Mouse (Mus musculus): ENCODE results near the gene Ube3b.
A peak's percentile ranks its signal among the peaks of the same experiment; 100 is the strongest.

The Ube3b gene

DNA sequence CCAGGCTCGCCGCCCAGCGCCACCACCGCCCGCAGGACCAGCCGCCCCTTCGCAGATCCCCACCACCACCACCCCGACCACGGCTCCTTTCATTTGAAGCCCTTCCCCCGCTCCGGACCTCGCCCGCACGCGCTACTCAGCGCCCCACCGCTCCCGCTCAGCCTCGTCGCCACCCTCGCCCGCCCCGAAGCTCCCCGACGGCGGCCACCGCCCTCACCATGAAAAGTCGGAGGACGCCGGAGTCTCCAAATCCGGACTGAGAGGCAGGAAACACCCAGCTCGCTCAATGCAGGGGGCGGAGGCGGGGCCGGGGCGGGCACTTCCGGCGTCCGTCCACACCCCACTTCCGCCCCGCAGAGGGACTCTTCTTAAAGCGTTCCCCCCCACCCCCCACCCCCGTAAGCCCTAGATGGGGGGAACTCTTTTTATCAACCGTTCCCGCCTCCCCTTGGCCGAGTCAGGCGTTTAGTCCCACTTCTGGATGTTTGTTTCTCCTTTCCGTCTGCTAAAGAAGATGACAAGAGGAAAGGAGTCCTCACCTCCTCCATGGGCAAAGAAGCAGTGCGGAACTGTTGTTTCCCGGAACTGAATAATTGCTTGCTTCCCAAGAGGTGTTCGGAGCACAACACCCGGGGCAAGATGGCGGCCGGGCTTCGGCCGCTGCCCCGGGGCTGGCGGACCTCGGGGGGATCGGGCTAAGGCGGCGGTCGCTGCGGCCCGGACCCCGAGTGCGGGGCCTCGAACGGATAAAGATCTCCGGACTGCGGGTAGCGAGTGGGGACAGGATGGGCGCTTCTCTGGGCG lies at the start of gene Ube3b, which contains the start of gene Kctd10:
Ube3b (plus strand) TSS at position 399 of the 804 bp plus-strand sequence.
Kctd10 (minus strand) TSS at position 300 of the 804 bp plus-strand sequence.
- peak; percentile 92 for DNase-seq (ENCODE audit: low read depth, low spot score)

DNA sequence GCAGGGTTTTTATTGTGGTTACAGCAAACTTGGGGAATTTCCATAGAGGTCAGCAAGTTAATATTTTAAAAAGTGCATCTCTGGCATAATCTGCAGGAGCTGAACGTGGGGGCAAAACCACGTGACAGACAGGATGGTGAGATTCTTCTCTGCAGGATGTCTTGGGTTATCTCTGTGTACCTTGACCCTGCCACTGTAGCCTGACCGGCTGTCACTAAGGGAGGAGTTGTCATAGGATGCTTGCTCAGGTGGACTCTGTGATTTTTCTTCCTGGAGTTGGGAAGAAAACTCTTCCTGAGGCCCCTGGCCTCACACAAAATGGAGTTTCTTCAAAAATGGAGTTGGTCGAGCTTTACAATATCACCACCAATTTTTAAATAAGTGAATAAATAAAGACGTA lies 37.4 kb upstream of the Ube3b start:
- DNase-seq (ENCODE audit: low read depth, low spot score) = no peak

DNA sequence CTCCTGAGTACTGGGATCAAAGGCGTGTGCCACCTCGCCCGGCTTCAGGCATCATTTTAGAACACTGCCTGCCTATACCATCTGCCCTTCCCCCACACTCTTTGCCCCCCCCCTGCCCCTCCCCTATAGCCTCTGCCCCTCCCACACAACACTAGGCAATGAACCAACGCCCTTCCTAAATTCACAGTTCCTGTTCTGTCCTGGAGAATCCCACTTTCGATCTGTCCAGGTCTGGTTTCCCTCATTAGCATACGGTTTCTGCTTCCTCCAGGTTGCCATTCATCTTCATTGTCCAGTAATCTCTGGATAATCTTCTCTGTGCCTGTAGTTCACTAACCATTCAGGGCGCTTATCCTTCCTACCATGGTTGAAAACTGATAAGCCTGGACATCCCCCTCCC lies 36.8 kb upstream of the Ube3b start:
- no peak for DNase-seq (ENCODE audit: low read depth, low spot score)

DNA sequence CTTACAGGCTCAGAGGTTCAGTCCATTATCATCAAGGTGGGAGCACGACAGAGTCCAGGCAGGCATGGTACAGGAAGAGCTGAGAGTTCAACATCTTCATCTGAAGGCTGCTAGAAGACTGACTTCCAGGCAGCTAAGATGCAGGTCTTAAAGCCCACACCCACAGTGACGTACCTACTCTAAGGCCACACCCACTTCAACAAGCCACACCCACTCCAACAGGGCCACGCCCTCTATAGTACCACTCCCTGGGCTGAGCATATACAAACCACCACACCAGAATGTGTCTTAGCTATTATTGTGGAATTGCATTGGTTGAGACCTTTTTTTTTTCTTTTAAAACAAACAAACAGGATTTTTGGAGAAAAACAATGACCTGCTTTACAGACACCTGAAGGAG lies 34.9 kb upstream of the Ube3b start:
- DNase-seq (ENCODE audit: low read depth, low spot score) = no peak

DNA sequence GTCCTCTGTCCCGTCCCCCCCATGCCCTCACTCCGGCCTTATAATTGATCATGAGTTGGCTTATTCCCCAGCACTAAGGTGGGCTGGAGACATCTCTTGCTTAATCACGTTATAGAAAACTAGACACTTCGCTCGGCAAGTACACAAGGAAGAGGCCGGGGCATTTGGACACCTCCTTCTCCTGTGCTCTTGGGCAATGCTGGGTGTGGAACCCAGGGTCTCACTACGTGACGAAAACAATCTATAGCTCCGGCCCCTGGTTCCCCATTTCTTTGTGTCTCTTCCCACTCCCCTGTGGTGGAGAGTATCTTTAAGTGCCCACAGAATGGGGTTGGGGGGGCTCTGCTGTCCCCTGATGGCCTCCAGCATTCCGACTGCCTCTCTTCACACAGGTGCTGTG lies 33.4 kb upstream of the Ube3b start:
- no peak for DNase-seq (ENCODE audit: low read depth, low spot score)

DNA sequence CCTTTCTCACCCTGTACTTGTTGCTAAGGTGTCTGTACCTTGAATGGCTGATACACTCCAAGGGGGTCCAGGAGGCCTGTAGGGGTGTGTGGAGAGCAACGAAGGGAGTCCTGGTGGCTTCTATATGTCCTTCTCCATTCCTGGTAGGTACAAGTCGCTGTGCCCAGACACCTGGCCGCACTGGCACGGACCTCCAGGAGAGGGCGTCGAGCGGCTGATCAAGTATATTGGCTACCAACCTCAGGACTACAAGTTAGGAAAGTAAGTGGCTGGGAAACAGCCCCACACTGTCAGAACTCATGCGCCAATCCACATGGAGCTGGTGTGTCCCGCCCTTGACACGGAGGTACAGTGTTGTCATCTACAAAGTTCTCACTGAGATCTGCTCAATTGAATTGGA lies 28.9 kb upstream of the Ube3b start:
- DNase-seq (ENCODE audit: low read depth, low spot score) = no peak

DNA sequence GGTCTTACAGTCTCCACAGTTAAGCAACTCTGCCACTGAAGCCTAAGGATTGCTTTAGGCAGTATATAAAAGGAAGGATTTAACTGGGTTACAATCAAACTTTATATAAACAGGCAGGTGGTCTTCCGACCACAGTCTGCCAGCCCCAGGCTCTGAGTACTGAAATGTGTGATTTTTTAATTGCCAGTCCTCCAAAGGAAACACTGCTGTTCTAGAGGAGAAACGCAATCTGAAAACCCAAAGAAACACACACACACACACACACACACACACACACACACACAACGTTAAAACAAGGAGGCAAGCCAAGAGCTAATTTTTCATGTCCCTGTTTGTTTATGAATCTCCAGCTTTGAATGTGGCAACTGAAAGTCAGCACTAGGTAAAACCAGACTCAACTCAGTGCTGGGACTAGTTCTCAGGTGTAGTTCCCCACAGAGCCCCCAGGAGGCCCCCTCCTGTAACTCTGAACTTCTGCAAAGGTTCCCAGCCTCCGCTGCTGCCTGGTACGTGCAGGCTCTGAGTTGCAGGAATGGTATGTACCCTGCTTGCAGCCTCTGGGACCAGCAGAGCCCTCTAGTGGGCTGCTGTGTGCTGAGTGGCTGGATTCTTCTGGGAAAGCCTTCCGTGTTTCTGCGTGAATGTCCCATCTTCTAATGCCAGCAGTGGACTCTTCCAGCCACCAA lies 24.0 kb upstream of the Ube3b start:
- DNase-seq (ENCODE audit: low read depth, low spot score) = peak; percentile 99

DNA sequence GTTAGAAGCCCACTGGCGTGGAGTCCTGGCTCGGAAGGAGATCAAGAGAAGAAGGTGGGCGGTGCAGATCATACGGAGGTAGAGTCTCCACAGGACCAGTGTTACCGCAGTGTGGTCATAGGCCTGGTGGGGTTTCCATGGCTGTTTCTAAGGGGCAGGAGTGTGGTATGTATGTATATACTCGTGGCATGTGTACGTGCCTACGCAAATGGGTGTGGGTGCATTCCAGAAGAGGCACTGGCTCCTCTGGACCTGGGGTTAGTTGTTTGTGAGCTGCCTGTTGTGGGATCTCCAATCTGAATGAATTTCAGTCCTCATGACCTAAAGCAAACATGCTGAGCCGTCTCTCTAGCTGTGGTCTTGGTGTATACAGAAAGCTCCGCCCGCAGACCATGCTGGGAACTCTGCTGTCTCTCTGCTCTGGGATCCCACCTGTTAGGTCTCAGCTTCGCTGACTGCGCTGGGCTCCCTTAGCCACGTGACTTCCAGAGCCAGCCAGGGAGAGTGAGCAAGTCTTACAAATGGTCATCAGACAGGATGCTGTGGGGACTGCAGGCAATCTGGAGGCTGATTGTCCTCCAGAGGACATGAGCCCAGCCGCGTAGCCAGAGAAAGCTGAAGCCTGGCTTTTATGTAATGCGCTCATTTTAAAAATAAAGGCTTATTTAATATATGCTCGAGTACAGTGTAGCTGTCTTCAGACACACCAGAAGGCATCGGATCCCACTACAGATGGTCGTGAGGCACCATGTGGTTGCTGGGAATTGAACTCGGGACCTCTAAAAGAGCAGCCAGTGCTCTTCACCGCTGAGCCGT lies 23.3 kb upstream of the Ube3b start:
- DNase-seq (ENCODE audit: low read depth, low spot score) = peak; percentile 94

DNA sequence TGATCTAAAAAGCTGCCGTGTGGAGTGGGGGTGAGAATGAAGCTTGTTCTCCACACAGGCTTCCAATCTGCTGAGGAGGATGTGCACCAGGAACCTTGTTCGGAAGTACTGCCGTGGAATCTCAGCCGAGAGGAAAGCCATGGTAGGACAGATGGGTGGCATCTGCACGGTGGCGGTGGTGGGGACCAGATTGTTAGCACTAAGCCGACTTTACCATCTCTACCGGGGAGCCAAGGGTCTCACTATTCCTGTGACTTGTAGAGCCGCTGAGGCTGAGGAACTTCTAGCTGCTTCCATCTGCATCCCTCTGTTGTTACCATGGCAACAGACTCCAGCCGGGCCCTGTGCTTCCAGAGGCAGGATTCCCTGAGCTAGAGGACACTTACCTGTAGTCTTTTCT lies 21.6 kb upstream of the Ube3b start:
- no peak for DNase-seq (ENCODE audit: low read depth, low spot score)

DNA sequence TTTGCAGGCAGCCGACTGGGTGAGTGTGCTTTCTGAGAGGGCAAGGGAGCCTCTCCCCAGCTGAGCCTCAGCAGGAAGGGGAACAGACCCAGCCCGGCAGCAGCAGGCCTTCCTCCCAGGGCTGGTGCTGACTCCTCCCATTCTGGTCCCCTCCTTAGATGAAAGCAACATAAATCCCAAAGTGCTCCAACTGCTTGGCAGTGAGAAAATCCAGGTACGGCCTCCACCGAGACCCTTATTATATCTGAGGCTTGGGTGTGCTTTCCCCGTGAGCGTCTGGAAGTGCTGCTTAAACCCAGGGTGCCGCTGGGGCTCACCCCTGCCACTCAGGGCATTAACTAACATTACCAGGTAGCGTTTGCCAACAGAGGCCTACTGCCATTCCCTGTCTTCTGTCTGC lies 20.8 kb upstream of the Ube3b start:
- no peak for DNase-seq (ENCODE audit: low read depth, low spot score)

DNA sequence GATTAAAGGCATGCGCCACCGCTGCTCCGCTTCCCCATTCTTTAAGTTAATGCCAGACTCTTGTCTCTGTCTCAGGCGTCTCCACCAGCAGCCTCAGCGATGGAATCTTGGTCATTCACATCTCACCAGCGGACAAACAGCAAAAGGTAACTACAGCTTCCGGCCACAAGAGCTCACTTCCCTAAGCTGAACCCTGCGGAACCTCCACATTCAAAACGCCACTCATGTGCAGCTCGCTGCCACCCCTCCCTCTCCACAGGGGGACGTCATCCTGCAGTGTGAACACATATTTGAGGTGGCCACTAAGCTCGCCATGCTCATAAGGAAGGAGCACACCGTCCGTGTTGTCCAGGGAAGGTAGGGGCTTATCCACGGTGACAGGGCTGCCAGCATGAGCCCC lies 19.4 kb upstream of the Ube3b start:
- no peak for DNase-seq (ENCODE audit: low read depth, low spot score)

DNA sequence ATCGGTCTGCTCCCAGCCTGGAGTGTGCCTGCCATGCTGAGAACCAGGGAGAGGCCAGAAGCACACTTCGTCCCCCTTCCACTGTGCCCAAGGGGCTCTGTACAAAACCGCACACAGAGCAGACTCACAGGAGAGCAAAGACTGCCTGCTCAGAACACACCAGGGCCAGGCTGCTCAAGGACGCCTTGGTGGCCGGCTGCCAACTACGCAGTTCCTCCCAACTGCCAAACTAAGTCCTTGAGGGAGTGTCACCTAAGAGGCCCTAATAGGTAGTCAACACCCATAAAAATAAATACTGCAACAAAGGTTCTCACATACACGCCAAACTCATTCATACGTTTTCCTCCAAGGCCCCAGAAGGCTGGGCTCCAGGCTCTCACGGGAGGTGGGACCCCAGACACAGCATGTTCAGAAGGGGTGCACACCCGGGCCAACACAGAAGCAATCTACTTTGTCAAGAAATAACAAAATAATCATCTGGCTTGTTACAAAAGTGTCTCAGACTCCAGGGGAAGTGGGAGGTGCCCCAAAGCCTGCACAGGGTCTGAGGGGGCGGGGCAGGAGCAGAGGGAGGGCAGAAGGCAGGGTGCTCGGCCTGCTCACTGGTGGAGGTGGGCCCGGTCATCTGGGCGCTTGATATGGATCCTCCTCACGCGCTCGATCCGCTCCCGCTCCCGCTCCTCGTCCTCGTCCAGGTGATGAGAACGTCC lies 15.2 kb upstream of the Ube3b start:
- no peak for DNase-seq (ENCODE audit: low read depth, low spot score)

DNA sequence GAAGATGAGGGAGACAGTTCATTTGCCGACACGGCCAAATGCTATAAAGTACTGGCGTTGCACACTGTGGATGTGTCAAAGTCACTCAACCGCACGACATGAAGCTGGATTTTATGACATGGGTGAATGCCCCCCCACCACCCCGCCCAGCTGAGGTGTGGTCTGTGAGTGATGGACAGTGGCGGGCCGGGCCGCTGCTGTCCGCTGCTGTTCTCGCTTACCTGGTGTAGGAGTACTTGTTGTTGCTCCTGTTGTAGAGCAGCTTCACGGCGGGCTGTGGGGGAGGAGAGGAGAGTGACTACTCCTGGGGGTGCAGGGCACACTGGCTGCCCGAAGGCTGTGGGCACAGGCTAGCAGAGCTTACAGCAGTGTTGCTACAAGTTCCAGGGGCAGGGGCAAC lies 12.3 kb upstream of the Ube3b start:
- no peak for DNase-seq (ENCODE audit: low read depth, low spot score)

DNA sequence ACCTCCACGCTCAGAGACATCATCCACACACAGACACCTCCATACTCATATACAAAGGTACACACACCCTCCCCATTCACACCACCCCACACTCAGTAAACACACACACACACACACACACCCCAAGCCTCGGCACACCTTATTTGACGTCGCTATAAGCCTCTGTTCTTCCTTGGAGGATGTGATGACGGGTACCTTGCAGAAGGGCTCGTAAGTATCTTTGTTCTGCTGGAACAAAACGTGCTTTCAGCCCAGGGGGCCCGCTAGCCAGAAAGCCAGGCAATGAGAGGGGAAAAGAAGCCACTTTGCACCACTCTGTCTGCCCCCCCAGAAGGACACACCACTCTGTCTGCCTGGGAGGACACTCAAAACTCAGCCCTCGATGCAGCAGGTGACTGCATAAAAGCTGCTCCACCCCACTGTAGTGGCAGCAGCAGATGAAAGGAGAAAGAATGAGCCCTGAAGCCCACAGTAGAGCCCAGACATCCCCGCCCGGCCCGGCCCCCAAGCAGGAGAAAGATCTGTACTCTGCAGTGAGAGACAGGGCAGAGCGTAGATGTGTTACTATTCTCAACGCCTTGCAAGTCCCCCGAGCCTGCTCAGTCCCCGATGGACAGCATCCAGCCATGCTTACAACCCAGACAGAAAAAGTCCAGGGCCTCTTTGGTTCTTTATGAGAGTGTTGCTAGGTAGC lies 11.5 kb upstream of the Ube3b start:
- no peak for DNase-seq (ENCODE audit: low read depth, low spot score)

DNA sequence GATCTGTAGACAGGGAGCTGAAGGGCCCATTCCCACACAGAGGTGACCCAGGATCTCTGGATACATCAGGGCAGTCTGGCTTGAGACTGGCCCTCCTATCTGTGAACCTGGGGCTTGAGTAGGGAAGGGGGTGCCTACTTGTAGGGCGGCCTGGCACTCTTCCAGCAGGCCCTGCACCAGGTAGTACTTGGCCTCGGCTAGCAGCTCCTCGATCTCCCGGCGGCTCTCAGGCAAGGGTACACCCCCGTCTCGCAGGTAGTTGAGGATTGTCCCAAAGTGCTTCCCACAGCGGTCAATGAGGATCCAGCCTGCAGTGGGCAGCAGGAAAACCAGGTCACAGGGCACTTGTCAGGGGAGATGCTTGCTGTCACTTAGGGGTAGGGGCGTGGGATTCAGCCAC lies 10.5 kb upstream of the Ube3b start:
- no peak for DNase-seq (ENCODE audit: low read depth, low spot score)

DNA sequence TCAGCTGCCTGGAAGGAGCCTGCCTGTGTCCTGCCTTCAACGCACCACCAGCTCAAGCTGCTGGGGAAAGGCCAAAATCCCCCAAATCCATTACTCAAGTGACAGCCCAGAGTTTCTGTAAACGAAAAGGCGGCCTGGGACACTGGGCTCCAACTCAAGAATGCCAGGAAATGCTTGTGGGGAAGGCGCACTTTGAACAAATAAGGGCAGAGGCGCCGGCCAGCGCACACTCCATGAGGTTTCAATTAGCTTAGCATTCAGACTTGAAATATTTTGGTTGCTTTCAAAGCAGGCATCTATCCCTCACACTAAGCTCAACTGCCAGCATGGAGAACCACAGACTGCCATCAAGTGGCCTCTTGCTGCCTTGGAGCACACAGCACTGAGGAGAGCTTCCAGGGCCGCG lies 10.0 kb upstream of the Ube3b start:
- peak; percentile 100 for DNase-seq (ENCODE audit: low read depth, low spot score)

DNA sequence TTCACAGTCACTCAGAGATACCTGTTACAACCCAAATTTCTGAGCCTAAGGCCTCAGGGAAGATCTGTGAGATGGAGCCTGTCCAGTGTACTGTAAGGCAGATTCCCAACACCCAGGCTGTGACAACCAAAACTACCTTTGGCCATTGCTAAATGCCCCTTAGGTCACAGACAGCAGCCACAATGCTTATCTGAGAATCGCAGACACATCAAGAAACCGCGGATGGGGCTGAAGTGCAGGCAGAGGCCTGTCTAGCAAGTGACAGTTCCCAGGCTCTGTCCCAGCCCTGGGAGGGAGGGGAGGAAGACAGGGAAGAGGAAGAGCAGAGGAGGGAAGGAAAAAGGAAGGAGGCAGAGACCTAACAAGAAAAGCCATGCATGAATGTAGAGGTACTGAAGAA lies 9.1 kb upstream of the Ube3b start:
- DNase-seq (ENCODE audit: low read depth, low spot score) = peak; percentile 67

DNA sequence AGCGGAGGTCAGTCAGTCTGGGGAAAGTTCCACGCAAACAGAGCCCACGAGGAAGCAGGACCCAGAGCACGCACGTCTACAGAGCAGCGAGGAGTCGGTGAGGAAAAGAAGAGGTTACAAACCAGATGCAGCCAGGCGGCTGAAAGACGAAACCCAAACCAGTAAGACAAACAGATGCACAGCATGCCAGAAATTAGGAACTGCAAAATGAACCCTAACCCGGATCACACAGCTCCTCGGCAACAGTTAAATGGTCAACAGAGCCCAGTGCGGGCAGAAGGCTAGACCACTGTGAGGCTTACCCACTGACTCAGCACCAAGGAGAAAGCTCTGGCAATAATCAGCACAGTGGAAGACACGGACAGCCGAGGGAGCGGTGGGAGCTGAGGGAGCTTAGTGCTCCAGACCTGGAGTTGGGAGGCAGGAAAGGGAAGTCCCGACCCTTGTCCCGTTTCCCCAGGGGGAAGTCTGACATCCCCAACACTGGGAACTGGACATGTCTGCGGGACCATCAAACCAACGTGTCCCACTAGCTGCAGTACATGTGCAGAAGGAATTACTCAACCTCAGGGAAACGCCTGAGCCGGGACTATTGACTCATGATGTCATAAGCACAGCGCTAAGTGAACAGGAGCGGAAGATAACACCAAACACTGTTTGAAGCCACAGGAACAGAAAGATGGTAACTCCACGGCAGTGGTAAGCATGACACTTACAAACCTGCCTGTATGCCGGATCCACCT lies 8.5 kb upstream of the Ube3b start:
- peak; percentile 85 for DNase-seq (ENCODE audit: low read depth, low spot score)

DNA sequence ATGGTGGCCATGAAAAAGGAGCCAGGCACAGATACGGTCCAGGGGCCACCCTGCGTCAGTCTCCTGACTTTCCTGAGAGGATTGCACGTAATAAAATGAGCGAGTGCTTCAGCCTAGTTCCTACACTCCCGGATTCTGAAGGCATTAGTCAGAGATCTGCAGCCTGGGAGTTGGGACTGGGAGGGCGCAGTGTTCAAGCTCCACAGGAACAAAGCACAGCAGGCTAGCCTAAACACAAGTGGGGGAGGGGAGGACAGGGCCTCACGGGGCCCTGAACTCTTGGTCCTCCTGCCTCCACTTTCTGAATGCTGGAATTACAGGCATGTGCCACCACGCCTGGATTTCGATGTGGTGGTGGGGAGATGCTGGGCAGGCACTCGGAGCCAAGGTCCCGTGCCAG lies 7.8 kb upstream of the Ube3b start:
- peak; percentile 99 for DNase-seq (ENCODE audit: low read depth, low spot score)

DNA sequence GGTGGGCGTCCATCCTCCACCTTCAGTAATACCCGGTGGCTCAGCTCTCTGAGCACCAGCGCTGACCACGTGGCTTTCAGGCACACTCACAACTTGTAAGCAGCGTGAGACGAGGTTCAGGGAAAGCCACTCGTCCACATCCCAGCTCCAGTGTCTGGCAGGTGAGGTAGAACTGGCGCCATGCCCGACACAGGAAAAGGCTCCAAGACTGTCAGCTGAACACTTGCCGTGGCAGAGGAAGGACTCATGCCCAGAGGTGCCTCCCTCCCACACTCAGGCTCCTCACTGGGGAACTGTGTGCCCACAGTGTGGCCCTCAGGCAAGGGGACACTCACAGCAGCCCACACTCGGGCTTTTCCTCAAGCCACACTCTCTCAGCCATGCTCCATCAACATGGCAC lies 7.2 kb upstream of the Ube3b start:
- peak; percentile 69 for DNase-seq (ENCODE audit: low read depth, low spot score)

Measured in 3T3-L1 (cell line).